Mouse (Mus musculus) ES-E14 (cell line): Measurements from ENCODE around the gene Acads.

Experiments
- CHD2 ChIP-seq: IDR thresholded peaks from 2 replicates; pipeline ENCODE4 v1.6.1; 2014; ENCODE audit warnings: mild to moderate bottlenecking, low read depth, low read length, inconsistent platforms
- ZC3H11A ChIP-seq: IDR thresholded peaks from 2 replicates; pipeline ENCODE4 v1.6.1; 2012; ENCODE audit warnings: low read depth, mild to moderate bottlenecking, inconsistent platforms, low read length, borderline replicate concordance
- ZNF384 ChIP-seq: IDR thresholded peaks from 2 replicates; pipeline ENCODE4 v1.6.1; 2012; ENCODE audit warnings: low read depth, low read length, inconsistent platforms

DNA sequence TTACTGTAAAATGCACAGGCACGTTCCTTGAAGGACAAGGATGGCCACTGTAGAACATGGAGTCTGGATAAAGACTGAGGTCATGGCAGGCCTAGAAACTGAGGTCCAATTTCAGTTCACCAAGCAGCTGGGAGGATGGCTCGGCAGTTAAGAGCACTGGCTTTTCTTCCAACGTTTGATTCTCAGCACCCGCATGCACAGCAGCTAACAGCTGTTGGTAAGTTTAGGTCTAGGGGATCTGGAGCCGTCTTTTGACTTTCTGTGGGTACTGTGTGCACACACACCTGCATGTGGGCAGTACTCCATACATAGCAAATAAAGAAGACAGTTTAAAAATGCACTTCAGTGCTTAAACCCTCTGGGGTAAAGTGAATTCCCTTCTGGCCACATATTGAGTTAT lies 37.5 kb downstream of the Acads start:
- TF ChIP-seq CHD2 (no peak), ZNF384 (no peak), ZC3H11A (no peak)
